Mouse (Mus musculus): ENCODE measurements at regions not wholly inside any gene's neighbourhood (a gene's known extent, or its start where the extent isn't known, plus 50 kb on each side); places are given as distances from the start of the nearest gene placed in this dataset.

DNA sequence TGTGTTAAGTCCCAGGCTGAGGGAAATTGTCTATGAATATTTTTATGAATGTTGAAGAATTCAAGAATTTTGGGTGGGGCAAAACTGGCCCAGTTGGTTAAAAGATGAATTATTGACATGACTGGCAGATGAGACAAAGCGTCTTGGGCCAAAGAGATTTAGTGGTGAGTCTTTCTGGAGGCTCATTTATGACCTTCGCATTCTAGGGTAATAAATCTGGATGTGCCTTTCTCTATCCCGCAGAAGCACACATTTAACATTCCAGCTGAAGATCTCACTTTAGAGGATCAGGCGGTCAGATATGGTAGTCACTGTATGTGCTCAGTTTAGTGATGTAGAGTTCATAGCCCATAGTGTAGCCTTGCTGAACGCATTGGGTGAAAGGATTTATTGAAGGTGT lies 296.9 kb upstream of the Gm21798 start:
- DNase-seq (ENCODE audit: low spot score in 2 of 2) = no peak

DNA sequence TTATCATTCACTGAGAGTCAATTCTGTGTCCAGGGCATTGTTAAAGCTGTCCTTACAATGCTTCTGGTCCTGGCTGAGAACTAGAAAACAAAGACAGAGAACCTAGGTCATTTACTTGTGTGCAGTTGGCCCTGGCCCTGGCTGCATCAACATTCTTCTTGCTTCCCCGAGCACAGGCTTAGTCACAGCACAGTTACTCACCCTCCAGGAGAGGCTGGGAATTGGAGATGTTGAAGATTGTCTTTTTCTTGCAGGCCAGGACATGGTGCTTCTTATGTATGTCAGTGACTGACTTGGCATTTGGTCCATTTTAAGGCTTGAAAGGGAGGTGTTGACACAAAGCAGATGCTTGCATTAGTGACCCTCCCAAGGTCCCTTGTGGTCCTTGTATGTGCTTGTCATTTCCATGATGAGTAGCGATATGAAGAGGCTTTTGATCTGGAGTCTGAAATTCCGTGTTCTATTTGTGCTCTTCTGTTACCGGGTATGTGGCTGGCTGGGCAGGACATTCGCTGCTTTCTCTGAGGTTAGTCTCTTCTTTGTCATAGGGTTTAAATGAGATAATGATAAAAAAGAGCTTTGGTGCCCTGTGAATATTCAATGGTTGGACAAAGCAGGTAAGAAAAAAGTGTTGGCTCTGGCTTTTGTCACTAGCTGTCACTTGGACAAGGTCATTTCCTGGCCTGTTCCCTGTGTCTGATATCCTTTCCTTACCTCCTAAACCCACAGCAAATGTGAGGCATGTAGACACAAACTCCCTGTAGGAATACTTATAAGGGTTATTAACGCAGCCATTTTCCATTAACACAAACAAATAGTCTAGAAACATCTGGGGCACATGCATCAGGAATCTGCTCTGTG lies 285.0 kb upstream of the Gm21798 start:
- no peak for DNase-seq (ENCODE audit: low spot score in 2 of 2)

DNA sequence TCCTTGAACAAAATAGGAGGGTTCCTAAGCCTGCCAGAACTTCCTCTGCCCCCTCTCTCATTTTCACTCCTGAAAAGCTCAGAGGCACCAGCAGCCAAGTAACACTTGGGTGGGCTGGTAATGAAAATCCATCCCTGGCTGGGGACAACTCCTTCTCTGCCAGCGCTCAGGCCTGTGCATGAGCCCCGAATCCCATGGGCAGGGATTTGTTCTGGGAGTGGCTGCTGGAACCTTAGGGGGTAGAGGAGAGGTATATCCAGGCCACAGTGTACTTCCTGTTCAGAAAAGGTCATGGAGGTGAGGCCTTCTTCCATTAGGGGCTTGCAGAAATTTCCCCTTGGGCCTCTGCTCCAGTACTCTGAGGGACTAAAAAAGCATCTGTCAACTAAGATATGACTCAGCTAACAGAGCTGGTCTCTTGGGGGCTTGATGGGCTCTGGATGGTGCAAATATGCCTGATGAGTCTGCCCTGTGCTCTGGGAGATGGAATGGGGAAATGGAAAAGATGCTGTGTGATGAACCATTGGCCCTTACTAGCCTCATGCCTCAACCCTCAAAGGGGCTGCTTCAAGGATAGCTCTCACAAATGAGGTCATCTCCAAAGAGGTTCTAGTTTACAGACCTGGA lies 284.2 kb upstream of the Gm21798 start:
- DNase-seq (ENCODE audit: low spot score in 2 of 2) = peak in 1 of 2 experiments; percentile 46

GRCm38 (mm10) chr15:64534166-64534565 lies 283.3 kb upstream of the Gm21798 start:
- no peak for DNase-seq (ENCODE audit: low spot score in 2 of 2)

DNA sequence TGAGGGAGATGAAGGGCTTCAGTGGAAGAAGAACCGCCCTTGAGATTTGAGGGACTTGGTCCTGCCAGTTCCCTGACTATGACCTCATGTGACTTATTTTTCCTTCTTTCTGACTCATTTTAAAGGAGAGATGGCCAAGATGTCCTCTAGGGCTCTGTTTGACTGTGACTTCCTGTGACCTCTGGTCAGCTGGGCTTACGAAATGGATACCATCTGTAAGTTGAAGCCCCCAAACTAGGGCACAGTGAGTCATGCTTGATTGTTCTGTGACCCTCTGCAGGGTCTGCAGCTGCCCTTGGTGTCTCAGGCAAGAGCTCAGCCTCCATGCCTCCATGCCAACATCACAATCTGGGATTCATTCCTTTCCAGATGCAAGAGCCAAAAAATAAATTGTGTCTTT lies 282.3 kb upstream of the Gm21798 start:
- DNase-seq (ENCODE audit: low spot score in 2 of 2) = no peak

DNA sequence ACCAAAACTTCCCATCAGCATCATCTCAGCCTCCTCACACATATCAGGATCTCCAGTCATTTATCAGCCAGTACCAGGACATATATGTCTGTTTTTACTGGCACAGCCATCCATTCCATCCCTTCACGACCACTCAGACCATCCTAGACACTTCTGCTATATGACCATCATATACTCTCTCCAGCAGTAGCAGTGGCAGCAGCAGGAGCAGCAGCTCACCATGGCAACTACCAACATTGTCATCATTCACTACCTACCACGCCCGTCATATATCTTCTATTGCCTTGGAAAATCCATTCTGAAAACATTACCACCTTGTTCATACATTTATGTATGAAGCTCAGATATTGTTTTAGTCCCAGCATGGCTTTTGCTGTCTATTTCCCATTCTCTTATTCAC lies 276.1 kb upstream of the Gm21798 start:
- no peak for DNase-seq (ENCODE audit: low spot score in 2 of 2)

DNA sequence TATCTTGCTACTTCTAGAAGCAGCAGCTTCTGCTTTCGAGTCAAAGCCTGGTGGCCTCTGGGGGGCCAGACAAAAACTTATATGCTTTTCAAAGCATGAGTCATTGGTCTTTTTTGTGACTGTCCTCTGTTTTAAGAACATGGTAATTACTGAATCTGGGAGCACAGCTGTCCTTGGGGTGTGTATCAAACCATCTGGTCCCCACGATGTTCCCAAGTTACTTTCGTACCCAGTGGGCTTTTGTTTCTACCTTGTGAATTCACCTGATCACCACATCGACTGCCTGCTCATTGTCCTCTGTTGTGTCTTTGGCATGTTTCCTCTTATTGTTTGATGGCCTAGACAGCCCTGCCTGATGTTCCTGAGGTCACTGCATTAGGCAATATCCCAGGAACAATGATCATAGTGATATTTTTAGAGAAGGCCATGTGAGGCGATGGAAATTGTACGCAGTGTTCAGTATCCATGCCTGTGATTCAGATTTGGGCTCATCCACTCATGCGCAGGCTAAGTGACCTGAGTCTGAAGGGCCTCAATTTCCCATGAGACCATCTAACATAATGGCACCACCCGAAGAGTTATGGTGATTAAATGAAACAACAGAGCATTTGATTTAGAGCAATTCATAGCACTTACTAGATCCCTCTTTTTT lies 275.1 kb upstream of the Gm21798 start:
- DNase-seq (ENCODE audit: low spot score in 2 of 2) = no peak

DNA sequence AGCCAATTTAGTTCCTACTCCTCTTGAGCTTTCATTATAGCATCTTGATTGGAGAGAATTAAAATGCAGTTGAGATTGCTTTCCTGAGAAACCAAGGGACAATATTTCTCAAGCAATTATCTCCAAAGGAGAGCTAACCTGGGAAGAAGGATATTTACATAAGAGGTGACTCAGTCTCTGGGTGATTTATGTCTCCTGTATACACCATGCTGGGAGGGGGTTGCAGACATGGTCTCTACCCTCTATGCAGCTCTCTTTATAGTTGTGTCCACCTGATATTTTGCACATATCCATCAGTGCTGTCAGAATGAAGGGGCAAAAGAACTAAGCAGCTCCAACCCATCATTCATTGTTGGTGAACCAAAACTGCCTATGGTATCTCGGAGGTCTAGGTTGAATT lies 274.6 kb upstream of the Gm21798 start:
- DNase-seq (ENCODE audit: low spot score in 2 of 2) = no peak

GRCm38 (mm10) chr15:64546035-64546434 lies 271.5 kb upstream of the Gm21798 start:
- DNase-seq (ENCODE audit: low spot score in 2 of 2) = no peak

DNA sequence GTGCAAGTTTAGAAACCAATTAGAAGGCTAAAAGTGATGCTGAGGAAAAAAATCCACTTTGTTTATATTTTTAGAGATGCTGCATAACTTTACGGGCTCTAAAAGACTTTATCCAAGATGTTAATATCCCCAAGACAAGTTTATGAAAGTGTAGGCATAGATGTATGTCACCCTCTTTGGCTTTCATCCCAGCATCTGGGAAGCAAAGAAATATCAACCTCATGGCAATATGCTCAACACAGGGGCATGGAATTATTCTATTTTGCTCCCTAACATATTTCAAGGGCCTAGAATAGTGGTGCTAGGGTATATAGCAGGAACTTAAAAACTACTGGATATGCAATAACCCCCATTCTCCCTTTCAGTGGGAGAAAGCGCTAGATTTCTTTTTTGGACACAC lies 260.0 kb upstream of the Gm21798 start:
- no peak for DNase-seq (ENCODE audit: low spot score in 2 of 2)

GRCm38 (mm10) chr15:64558220-64558619 lies 259.3 kb upstream of the Gm21798 start:
- DNase-seq (ENCODE audit: low spot score in 2 of 2) = no peak

DNA sequence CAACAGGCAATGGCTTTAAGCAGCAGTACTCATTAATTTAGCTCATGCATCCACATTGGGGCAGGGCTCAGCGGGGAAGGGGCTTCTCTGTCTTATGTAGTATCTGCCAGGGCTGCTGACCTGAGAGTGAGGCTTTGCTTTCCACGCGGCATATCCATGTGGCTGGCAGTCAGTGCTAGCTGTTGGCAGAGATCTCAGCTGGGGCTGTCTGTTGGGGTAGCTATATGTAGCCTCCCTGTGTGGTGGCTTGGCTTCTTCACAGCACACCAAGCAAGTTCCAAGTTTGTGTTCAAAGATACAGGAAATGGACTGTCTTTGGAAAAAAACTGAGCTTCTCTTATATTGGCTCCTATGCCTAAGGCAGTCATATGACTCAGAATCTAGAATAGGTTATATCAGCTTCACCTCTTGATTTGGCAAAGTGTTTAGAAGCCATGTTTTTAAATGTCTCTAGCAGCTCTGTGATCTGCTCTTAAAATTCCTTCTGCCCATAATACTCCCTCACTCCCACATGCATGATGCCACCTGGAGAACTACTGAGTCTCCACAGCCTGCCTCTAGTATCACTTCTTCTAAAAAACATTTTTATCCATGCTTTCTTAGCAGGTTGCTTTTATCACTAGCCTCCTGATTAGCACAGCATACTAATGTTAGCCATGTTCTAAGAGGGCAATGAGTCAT lies 254.9 kb upstream of the Gm21798 start:
- DNase-seq (ENCODE audit: low spot score in 2 of 2) = no peak

DNA sequence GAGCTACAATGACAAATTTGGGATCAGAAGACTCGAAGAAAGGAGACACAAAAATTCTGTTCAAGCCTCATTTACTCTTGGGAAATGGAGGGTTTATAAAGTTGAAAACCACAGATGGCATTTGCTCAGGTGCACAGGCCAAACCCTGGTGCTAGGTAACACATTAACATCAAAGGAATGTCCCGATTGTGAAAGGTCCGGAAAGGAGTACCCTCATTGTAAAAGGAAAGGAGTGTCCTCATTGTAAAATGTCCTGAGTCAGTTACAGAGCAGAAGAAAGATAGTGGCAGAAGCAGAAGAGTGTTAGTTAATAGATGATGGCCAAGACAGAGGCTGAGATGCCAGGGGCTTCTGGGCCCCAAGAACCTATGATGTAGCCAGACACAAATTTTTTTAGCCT lies 252.8 kb upstream of the Gm21798 start:
- DNase-seq (ENCODE audit: low spot score in 2 of 2) = no peak

DNA sequence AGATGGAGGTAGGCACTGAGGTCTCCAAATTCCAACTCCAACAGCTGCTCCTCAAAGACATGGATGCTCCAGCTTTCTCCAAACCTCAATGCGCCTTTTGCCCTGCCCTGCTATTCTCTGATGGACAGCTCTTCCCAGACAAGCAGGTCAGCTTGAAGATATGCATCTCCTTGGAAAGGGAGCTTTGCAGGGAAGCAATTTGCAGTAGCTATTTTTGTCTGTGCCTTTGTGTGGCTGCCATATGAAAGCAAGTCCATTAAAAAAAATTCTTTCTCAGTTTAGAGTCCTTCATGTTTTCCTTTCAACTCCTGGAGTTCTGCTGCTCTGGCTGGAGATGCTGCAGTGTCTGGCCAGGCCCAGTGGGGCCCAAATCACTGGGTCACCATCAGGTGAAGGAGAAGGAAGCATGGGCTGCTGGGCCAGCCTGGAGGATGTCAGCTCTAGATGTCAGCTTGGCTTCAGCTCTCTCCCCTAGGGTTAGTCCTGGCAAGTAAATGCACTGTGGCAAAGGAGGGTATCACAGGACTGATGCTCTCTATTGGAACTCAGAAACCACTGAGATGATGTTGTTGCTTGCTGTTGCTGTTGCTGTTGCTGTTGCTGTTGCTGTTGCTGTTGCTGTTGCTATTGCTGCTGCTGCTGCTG lies 240.5 kb upstream of the Gm21798 start:
- DNase-seq (ENCODE audit: low spot score in 2 of 2) = peak in 1 of 2 experiments; percentile 21

- DNase-seq (ENCODE audit: low spot score in 2 of 2) = peak in 1 of 2 experiments; percentile 42
These were observed 238.5 kb upstream of the Gm21798 start for GRCm38 (mm10) chr15:64578991-64579390.

DNA sequence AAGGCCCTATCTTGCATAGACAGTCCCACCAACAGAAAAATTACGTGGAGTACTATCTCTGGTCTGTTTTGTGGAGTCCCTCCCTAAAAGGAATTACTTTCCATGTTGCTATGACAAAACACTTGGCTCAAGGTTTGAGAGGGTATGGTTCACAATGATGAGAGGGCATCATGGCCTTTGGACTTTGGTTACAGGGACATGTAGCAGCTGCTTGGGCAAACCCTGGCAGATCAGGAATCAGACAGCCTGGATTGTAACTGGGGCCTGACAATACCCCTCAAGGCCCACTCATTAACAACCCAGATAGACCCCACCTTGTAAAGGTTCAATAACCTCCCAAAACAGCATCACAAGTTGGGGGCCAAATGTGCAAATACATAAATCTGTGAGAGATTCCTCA lies 237.0 kb upstream of the Gm21798 start:
- DNase-seq (ENCODE audit: low spot score in 2 of 2) = no peak

DNA sequence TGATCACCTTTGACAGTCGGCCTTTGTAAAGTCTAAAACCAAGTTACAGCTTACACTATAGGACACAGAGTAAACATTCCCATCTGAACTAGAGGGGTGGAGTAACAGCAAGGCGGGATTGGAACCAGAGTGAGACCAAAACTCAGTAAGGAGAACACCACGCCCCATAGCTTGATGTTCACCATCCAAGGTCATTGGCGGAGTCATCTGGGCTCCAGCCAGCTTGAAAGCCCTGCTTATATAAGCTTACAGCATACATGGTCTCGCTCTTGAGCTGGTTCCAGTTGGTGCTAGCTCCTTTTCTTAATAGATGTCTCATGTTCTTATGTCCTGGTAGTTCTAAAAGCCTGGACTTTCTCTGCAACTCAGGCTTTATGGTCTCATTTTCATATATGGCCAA lies 236.4 kb upstream of the Gm21798 start:
- no peak for DNase-seq (ENCODE audit: low spot score in 2 of 2)

DNA sequence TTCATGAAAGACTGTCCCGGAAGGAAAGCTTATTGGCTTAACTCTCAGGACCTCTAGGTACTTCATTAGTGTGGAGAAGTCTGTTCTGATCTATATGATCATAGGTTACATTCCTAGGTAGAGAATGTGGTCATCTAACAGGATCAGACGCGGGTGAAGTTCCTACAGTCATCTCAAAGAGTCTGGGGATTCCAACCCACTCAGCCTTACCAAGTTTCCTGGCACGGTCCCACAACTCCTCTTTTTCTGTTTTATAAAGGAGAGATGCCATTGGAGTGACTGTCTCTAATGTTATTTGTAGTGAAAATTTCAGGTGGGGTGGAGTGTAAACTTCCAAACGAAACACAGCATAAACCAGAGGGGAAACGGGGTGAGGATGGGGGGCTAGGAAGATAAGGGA lies 233.4 kb upstream of the Gm21798 start:
- DNase-seq (ENCODE audit: low spot score in 2 of 2) = no peak

- no peak for DNase-seq (ENCODE audit: low spot score in 2 of 2)
These were observed 230.7 kb upstream of the Gm21798 start for GRCm38 (mm10) chr15:64586776-64587175.

DNA sequence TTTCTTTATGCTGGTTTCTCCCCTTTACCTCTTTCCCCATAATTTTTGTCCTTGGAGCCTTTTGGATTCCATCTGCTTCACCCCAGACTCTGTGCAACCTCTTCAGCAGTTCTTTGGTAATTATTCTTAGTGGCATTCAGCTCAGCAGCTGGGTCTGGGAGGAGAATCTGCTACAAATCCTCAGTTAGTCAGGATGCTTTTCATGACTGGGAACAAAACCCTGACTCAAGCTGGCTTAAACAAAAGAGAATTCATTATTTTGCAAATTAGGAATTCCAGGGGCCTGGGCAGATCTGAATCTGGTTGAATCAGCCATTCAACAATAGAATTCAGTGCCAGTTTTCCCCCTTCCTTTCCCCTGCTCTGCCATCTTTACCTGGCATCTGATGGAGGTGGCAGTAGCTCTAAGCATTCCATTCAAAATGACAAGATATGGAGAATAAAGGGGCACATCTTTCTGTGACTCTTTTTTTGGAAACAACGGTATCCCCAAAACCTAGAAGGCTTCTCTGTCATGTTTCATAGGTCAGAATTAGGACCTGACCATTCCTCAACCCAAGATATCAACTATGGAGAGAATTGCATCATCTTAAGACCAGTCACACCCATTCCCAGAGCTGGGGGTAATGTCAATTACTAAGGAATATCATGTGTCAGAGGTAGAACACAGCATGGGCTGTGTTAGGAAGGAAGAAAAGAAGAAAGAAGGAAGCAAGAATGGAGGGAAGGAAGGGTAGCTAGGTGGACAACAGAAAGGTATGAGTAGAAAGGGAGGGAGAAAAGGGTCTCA lies 227.2 kb upstream of the Gm21798 start:
- DNase-seq (ENCODE audit: low spot score in 2 of 2) = no peak

- no peak for DNase-seq (ENCODE audit: low spot score in 2 of 2)
These were observed 204.0 kb upstream of the Gm21798 start for GRCm38 (mm10) chr15:64613503-64613902.

Measured in urinary bladder, postnatal 4 days (tissue).